Mouse (Mus musculus): ENCODE measurements at regions not wholly inside any gene's neighbourhood (a gene's known extent, or its start where the extent isn't known, plus 50 kb on each side); places are given as distances from the start of the nearest gene placed in this dataset.
A peak's percentile ranks its signal among the peaks of the same experiment; 100 is the strongest.

GRCm38 (mm10) chr4:12769092-12769491 is 597.3 kb upstream of the Fam92a start:
- DNase-seq (ENCODE audit: low read depth, low spot score) = no peak

- no peak for DNase-seq (ENCODE audit: low read depth, low spot score)
Measured at GRCm38 (mm10) chr4:12766763-12767162, 594.9 kb upstream of the Fam92a start.

GRCm38 (mm10) chr4:12750817-12751216 is 579.0 kb upstream of the Fam92a start:
- no peak for DNase-seq (ENCODE audit: low read depth, low spot score)

GRCm38 (mm10) chr4:12749874-12750273 is 578.1 kb upstream of the Fam92a start:
- DNase-seq (ENCODE audit: low read depth, low spot score) = no peak

- DNase-seq (ENCODE audit: low read depth, low spot score) = no peak
Measured at GRCm38 (mm10) chr4:12743714-12744327, 572.0 kb upstream of the Fam92a start.

- DNase-seq (ENCODE audit: low read depth, low spot score) = no peak
Measured at GRCm38 (mm10) chr4:12736411-12736810, 564.6 kb upstream of the Fam92a start.

- no peak for DNase-seq (ENCODE audit: low read depth, low spot score)
Measured at GRCm38 (mm10) chr4:12700189-12700588, 528.4 kb upstream of the Fam92a start.

- no peak for DNase-seq (ENCODE audit: low read depth, low spot score)
Measured at GRCm38 (mm10) chr4:12677814-12678213, 506.0 kb upstream of the Fam92a start.

GRCm38 (mm10) chr4:12671399-12671798 is 499.6 kb upstream of the Fam92a start:
- no peak for DNase-seq (ENCODE audit: low read depth, low spot score)

- DNase-seq (ENCODE audit: low read depth, low spot score) = peak; percentile 69
Measured at GRCm38 (mm10) chr4:12663176-12663575, 491.4 kb upstream of the Fam92a start.

- DNase-seq (ENCODE audit: low read depth, low spot score) = peak; percentile 14
Measured at GRCm38 (mm10) chr4:12662683-12663082, 490.9 kb upstream of the Fam92a start.

GRCm38 (mm10) chr4:12659084-12659483 is 487.3 kb upstream of the Fam92a start:
- no peak for DNase-seq (ENCODE audit: low read depth, low spot score)

- DNase-seq (ENCODE audit: low read depth, low spot score) = no peak
Measured at GRCm38 (mm10) chr4:12658594-12658993, 486.8 kb upstream of the Fam92a start.

- DNase-seq (ENCODE audit: low read depth, low spot score) = no peak
Measured at GRCm38 (mm10) chr4:12657820-12658219, 486.0 kb upstream of the Fam92a start.

GRCm38 (mm10) chr4:12656924-12657603 is 485.2 kb upstream of the Fam92a start:
- DNase-seq (ENCODE audit: low read depth, low spot score) = no peak

- DNase-seq (ENCODE audit: low read depth, low spot score) = no peak
Measured at GRCm38 (mm10) chr4:12655457-12656228, 483.8 kb upstream of the Fam92a start.

GRCm38 (mm10) chr4:12654568-12655456 is 483.0 kb upstream of the Fam92a start:
- peak; percentile 13 for DNase-seq (ENCODE audit: low read depth, low spot score)

- DNase-seq (ENCODE audit: low read depth, low spot score) = no peak
Measured at GRCm38 (mm10) chr4:12647732-12648131, 475.9 kb upstream of the Fam92a start.

- no peak for DNase-seq (ENCODE audit: low read depth, low spot score)
Measured at GRCm38 (mm10) chr4:12642525-12642928, 470.7 kb upstream of the Fam92a start.

GRCm38 (mm10) chr4:12629375-12629821 is 457.6 kb upstream of the Fam92a start:
- DNase-seq (ENCODE audit: low read depth, low spot score) = no peak

- no peak for DNase-seq (ENCODE audit: low read depth, low spot score)
Measured at GRCm38 (mm10) chr4:12628702-12629374, 457.0 kb upstream of the Fam92a start.

Data from ES-CJ7 (cell line).